Mouse (Mus musculus) ES-Bruce4 (cell line): Measurements from ENCODE around the gene Iqck. TPM values are rescaled to one million over a fixed set of nuclear protein-coding genes. Genes with fewer than 3 reads are reported as not detected.

Experiments used
- H3K27ac ChIP-seq: 2 replicates; pipeline ENCODE4 v1.5.1; 2012; ENCODE audit warnings: low read length, inconsistent platforms; ENCODE audit not compliant: insufficient read depth
- H3K27me3 ChIP-seq: 2 replicates; pipeline ENCODE4 v1.6.1; 2012; ENCODE audit warnings: mild to moderate bottlenecking, low read length, inconsistent platforms; ENCODE audit not compliant: control insufficient read depth, poor library complexity, insufficient read depth, severe bottlenecking
- H3K36me3 ChIP-seq: 2 replicates; pipeline ENCODE4 v1.6.1; 2012; ENCODE audit warnings: inconsistent platforms, mild to moderate bottlenecking, low read length, moderate library complexity; ENCODE audit not compliant: control insufficient read depth, poor library complexity, insufficient read depth, severe bottlenecking
- H3K4me1 ChIP-seq: one replicate; pipeline ENCODE4 v1.8.1; 2011; ENCODE audit warnings: low read length; ENCODE audit not compliant: control insufficient read depth, insufficient read depth
- H3K4me3 ChIP-seq: 2 replicates; pipeline ENCODE4 v1.5.1; 2011; ENCODE audit warnings: low read depth, mild to moderate bottlenecking, low read length
- H3K9ac ChIP-seq: 2 replicates; pipeline ENCODE4 v1.6.1; 2012; ENCODE audit warnings: low read depth, mild to moderate bottlenecking, inconsistent platforms; ENCODE audit not compliant: poor library complexity, severe bottlenecking
- H3K9me3 ChIP-seq: replicated peaks from 2 replicates; pipeline ENCODE4 v1.6.1; 2012; ENCODE audit warnings: mild to moderate bottlenecking, low read length, inconsistent platforms; ENCODE audit not compliant: control insufficient read depth, poor library complexity, insufficient read depth, severe bottlenecking
- CTCF ChIP-seq: IDR thresholded peaks from one replicate; pipeline ENCODE4 v1.8.1; 2011; ENCODE audit warnings: low read depth, low read length
- EP300 ChIP-seq: IDR thresholded peaks from 2 replicates; pipeline ENCODE4 v1.6.1; 2011; ENCODE audit warnings: low read depth, low read length; ENCODE audit not compliant: insufficient read depth
- POLR2A ChIP-seq: IDR thresholded peaks from one replicate; pipeline ENCODE4 v1.8.1; 2011; ENCODE audit warnings: low read length; ENCODE audit not compliant: insufficient read depth
- polyA plus RNA-seq: library from polyadenylated mRNA; stranded (reverse); fragments of >200 nt; gene quantifications from 2 replicates; pipeline ENCODE4 v1.2.4, GENCODE M21; 2011; ENCODE audit warnings: low read depth; ENCODE audit not compliant: missing spikeins, insufficient read depth, insufficient read length

The Iqck gene
- polyA plus RNA-seq, 1 experiment = 0.73 TPM

DNA sequence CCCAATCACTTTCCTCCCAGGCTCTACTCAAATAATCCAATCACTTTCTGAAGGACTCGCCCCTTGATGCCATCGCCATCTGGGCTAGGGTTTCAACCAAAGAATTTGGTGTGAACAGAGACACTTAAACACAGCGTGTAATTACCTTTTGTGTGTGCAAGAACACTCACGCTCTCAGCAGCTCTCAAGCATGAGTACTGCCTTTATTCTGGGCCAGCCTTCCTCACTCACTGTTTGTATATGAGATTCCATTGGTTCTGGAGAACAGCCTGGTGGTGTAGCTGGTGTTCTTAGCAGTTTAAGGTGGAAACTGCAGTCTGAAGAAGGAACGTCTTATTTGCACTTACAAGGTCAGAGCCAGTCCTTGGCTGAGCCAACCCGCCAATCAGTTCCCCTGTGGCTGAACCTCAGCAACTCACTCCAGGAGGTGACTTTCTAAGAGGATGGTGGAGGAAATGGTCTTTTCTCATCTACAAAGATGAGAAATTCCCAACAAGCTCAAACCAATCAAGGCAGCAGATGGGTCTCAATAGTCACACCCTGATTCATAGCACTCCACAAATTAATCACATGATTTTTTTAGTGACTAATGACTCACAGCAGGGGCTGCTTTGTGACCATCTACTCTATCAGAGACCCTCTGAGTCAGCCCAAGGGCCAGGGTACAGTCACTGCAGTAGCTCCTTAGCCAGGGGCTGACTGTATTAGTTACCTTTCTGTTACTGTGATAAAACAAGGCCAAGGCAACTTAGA, 31.9 kb downstream of the Iqck start:
- Histone ChIP-seq H3K27ac (no peak overlapping the region), H3K9me3 (no peaks in the 10 kb centered on the region), H3K4me3 (no peak overlapping the region), H3K9ac (no peak overlapping the region), H3K27me3 (no peaks in the 10 kb centered on the region), H3K36me3 (no peaks in the 10 kb centered on the region), H3K4me1 (no peaks in the 10 kb centered on the region)
- no peak for TF ChIP-seq EP300
- TF ChIP-seq CTCF = no peak
- TF ChIP-seq POLR2A = no peak

DNA sequence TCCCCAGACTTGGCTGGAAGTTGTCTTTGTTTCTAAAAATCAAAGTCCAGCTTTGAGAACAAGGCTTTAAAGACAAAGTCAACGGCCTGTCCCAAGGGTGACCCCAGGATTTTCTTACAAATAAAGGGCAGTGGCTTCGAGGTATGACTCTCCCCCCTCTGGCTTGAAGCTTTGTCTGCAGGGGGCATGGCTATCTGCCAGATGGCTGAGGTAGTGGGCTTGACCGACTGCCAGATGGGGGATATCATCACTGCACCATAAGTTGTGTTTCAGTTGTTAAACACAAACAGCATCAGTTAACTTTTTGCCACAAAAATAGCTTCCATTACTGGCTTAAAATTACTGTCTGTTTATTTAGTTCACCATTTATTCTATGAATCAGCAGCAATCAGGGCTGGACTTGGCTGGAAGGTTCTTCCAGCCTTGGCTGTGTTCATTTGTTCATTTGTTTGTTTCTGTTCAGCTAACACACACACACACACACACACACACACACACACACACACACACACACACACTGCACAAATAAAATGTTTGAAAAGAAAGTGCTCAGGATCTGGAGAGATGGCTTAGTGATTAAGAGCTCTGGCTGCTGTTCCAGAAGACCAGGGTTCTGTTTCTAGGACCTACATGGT, 33.6 kb downstream of the Iqck start:
- Histone ChIP-seq H3K36me3 (no peaks in the 10 kb centered on the region), H3K27ac (no peak overlapping the region), H3K27me3 (no peaks in the 10 kb centered on the region), H3K9me3 (no peaks in the 10 kb centered on the region), H3K9ac (no peak overlapping the region), H3K4me3 (no peak overlapping the region), H3K4me1 (no peaks in the 10 kb centered on the region)
- TF ChIP-seq CTCF (no peak), EP300 (no peak), POLR2A (no peak)

DNA sequence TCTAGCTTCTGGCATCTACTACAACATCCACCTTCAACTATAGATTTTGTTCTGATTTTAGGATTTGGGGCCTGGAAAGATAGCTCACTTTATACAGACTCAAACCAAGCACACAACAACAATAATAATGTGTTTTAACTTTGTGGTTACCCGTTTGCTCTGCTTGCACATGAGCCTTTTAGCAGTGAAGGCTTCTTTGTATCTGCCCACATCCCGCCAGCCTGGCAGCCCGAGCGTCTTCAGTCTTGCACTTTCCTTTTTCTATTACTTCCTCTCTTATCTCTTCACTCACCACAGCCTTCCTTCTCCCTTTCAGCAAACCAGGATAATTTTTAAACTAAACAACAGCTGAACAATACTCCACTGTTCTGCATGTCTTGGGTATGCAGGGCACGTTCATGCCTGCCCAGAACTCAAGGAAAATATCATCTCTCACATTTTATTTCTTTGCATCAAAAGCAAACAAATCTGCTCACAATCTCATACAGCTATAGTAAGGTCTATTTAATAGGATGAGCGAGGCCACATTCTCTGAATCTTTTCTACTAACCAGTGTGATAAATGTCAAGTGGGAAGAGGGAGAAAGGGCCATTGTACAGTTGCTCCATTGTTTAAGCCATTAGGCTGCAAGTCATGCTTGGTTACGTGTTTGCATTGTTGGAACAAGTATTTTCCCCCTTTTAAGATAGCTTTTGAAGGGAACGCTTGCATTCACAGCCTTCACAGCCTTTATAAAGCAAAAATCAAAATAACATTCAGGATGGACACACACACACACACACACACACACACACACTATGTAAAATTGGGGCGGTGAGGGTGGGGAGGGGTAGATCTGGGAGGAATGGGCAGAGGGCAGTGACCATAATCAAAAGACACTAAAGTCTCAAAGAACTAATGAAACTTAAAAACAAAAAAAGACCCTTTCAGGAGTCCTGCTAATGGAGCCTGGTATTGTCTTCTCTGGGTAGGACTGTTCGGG, 40.2 kb downstream of the Iqck start:
- Histone ChIP-seq H3K27ac (no peak overlapping the region), H3K27me3 (no peaks in the 10 kb centered on the region), H3K4me3 (no peak overlapping the region), H3K9me3 (no peaks in the 10 kb centered on the region), H3K36me3 (no peaks in the 10 kb centered on the region), H3K4me1 (no peaks in the 10 kb centered on the region), H3K9ac (no peak overlapping the region)
- TF ChIP-seq POLR2A (no peak), CTCF (no peak)

DNA sequence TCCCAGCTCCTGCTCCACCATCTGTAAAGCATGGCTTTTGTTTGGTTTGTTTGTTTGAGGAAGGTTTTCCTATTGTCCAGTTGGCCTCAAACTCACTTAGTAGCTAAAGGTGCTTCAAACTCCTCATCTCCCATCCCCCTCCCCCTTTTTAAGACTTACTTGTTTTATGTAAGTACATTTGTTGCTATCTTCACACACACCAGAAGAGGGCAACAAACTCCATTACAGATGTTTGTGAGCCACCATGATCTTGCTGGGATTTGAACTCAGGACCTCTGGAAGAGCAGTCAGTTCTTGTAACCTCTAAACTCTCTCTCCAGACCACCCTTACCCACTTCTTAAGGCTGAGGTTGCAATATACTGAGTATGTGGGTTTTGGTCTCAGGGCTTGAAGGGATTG, 42.5 kb downstream of the Iqck start:
- no peak overlapping the region for H3K9ac ChIP-seq
- no peaks in the 10 kb centered on the region for H3K4me1 ChIP-seq
- H3K4me3 ChIP-seq = no peak overlapping the region
- H3K27ac ChIP-seq = no peak overlapping the region
- H3K9me3 ChIP-seq = no peaks in the 10 kb centered on the region
- TF ChIP-seq CTCF = no peak
- TF ChIP-seq POLR2A = no peak
- no peak for TF ChIP-seq EP300
- H3K36me3 ChIP-seq = no peaks in the 10 kb centered on the region
- H3K27me3 ChIP-seq = no peaks in the 10 kb centered on the region

DNA sequence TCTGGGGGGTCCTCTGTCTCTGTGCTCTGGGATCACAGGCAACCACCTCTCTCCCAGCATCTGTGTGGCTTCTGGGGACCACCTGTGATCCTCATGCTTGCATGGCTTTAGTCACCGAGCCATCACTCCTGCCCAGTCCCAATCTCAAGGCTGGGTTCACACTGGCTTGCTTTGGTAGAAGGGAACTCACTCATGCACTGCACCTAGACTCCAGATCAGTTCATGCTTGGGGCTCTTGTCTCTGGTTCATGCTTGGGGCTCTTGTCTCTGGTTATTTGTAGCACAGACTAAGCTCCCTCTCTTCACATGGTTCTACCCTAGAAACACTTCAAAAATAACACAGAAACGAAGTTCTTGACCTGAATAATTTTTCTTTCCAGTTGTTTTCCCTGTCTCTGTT, 44.5 kb downstream of the Iqck start:
- Histone ChIP-seq H3K4me3 (no peak overlapping the region), H3K36me3 (no peaks in the 10 kb centered on the region), H3K9ac (no peak overlapping the region), H3K4me1 (no peaks in the 10 kb centered on the region), H3K27ac (no peak overlapping the region), H3K27me3 (no peaks in the 10 kb centered on the region), H3K9me3 (no peaks in the 10 kb centered on the region)
- no peak for TF ChIP-seq EP300
- no peak for TF ChIP-seq POLR2A
- TF ChIP-seq CTCF = no peak
